Mouse (Mus musculus): ENCODE results near the gene Gm128. TPM values are rescaled to one million over a fixed set of nuclear protein-coding genes. Genes with fewer than 3 reads are reported as not detected.

Gene Gm128
- polyA plus RNA-seq, 1 experiment from 2014 or later: 0.13 TPM

- no peak overlapping the region for H3K4me2 ChIP-seq
- H3K36me3 ChIP-seq: peaks cover 47% of the 10 kb centered on the region
- H3K27ac ChIP-seq (replicated peaks): no peak overlapping the region
- 90% methylated on average over 12 of the region's 12 CpGs for WGBS
- no peaks in the 10 kb centered on the region for H3K27me3 ChIP-seq (replicated peaks)
- no peak overlapping the region for H3K9ac ChIP-seq (replicated peaks)
- ATAC-seq (ENCODE audit: low FRiP score): no peak
- H3K4me1 ChIP-seq: no peaks in the 10 kb centered on the region
- no peak overlapping the region for H3K4me3 ChIP-seq (replicated peaks)
- H3K9me3 ChIP-seq (replicated peaks): no peaks in the 10 kb centered on the region
These were observed 1.4 kb downstream of the Gm128 start for GRCm38 (mm10) chr3:95239971-95240370.

GRCm38 (mm10) chr3:95239022-95239421 lies 2.4 kb downstream of the Gm128 start:
- Histone ChIP-seq H3K36me3 (peaks cover 49% of the 10 kb centered on the region), H3K27ac (replicated peaks) (no peak overlapping the region), H3K9ac (replicated peaks) (no peak overlapping the region), H3K4me2 (no peak overlapping the region), H3K4me1 (no peaks in the 10 kb centered on the region), H3K9me3 (replicated peaks) (no peaks in the 10 kb centered on the region), H3K4me3 (replicated peaks) (no peak overlapping the region), H3K27me3 (replicated peaks) (no peaks in the 10 kb centered on the region)
- WGBS: 92% methylated on average over 6 of the region's 6 CpGs
- ATAC-seq (ENCODE audit: low FRiP score): no peak

GRCm38 (mm10) chr3:95237541-95238099 lies 3.8 kb downstream of the Gm128 start:
- 0 out of 2 replicates have a peak, but pooled peaks cover 7% of the 10 kb centered on the region for H3K4me1 ChIP-seq
- H3K36me3 ChIP-seq: peaks cover 59% of the 10 kb centered on the region
- ATAC-seq (ENCODE audit: low FRiP score): no peak
- H3K27me3 ChIP-seq (replicated peaks): no peaks in the 10 kb centered on the region
- no peak overlapping the region for H3K9ac ChIP-seq (replicated peaks)
- H3K27ac ChIP-seq (replicated peaks): no peak overlapping the region
- no peak overlapping the region for H3K4me3 ChIP-seq (replicated peaks)
- 91% methylated on average over 8 of the region's 8 CpGs for WGBS
- no peak overlapping the region for H3K4me2 ChIP-seq
- no peaks in the 10 kb centered on the region for H3K9me3 ChIP-seq (replicated peaks)

- Histone ChIP-seq H3K4me1 (peaks cover 23% of the 10 kb centered on the region), H3K4me2 (no peak overlapping the region), H3K9me3 (replicated peaks) (no peaks in the 10 kb centered on the region), H3K4me3 (replicated peaks) (no peak overlapping the region), H3K27me3 (replicated peaks) (no peaks in the 10 kb centered on the region), H3K9ac (replicated peaks) (no peak overlapping the region), H3K27ac (replicated peaks) (no peak overlapping the region), H3K36me3 (peaks cover 70% of the 10 kb centered on the region)
- 84% methylated on average over 23 of the region's 23 CpGs for WGBS
- no peak for ATAC-seq (ENCODE audit: low FRiP score)
These were observed 5.8 kb downstream of the Gm128 start for GRCm38 (mm10) chr3:95235386-95236301.

GRCm38 (mm10) chr3:95233303-95233980 lies 8.0 kb downstream of the Gm128 start:
- H3K36me3 ChIP-seq: peaks cover 67% of the 10 kb centered on the region
- no peak overlapping the region for H3K4me2 ChIP-seq
- H3K9ac ChIP-seq (replicated peaks): no peak overlapping the region
- WGBS: 71% methylated on average over 16 of the region's 16 CpGs
- no peaks in the 10 kb centered on the region for H3K9me3 ChIP-seq (replicated peaks)
- no peak overlapping the region for H3K27ac ChIP-seq (replicated peaks)
- peaks cover 37% of the 10 kb centered on the region for H3K4me1 ChIP-seq
- H3K4me3 ChIP-seq (replicated peaks): no peak overlapping the region
- no peaks in the 10 kb centered on the region for H3K27me3 ChIP-seq (replicated peaks)
- no peak for ATAC-seq (ENCODE audit: low FRiP score)

- Histone ChIP-seq H3K27ac (replicated peaks) (no peak overlapping the region), H3K9ac (replicated peaks) (no peak overlapping the region), H3K4me3 (replicated peaks) (no peak overlapping the region), H3K4me1 (peaks cover 37% of the 10 kb centered on the region), H3K27me3 (replicated peaks) (no peaks in the 10 kb centered on the region), H3K36me3 (peaks cover 60% of the 10 kb centered on the region), H3K9me3 (replicated peaks) (no peaks in the 10 kb centered on the region), H3K4me2 (no peak overlapping the region)
- whole genome bisulfite sequencing: 91% methylated on average over 7 of the region's 7 CpGs
- ATAC-seq (ENCODE audit: low FRiP score): no peak
These were observed 8.6 kb downstream of the Gm128 start for GRCm38 (mm10) chr3:95232771-95233170.

- Histone ChIP-seq H3K4me1 (peaks cover 41% of the 10 kb centered on the region), H3K36me3 (peaks cover 49% of the 10 kb centered on the region), H3K4me2 (peak within 1 kb of the TSS; percentile 86), H3K9ac (replicated peaks) (peak within 1 kb of the TSS; percentile 83; the same call in 1 of the 2 replicates), H3K27ac (replicated peaks) (peak within 1 kb of the TSS; percentile 99), H3K27me3 (replicated peaks) (no peaks in the 10 kb centered on the region), H3K9me3 (replicated peaks) (no peaks in the 10 kb centered on the region), H3K4me3 (replicated peaks) (peak within 1 kb of the TSS; percentile 80; the same call in 1 of the 2 replicates)
- WGBS: 72% methylated on average over 13 of the region's 13 CpGs
- no peak for ATAC-seq (ENCODE audit: low FRiP score)
These were observed 9.8 kb downstream of the Gm128 start, which contains the start of gene Mllt11 for GRCm38 (mm10) chr3:95231298-95232221. Gene Mllt11 (minus strand): TSS chr3:95232171.

- 35% methylated on average over 8 of the region's 8 CpGs for WGBS
- peaks cover 50% of the 10 kb centered on the region for H3K4me1 ChIP-seq
- H3K4me2 ChIP-seq: peak overlapping the region; percentile 86
- H3K27ac ChIP-seq (replicated peaks): peak overlapping the region; percentile 99
- H3K4me3 ChIP-seq (replicated peaks): peak overlapping the region; percentile 80
- no peaks in the 10 kb centered on the region for H3K9me3 ChIP-seq (replicated peaks)
- no peak for ATAC-seq (ENCODE audit: low FRiP score)
- peak overlapping the region; percentile 83 for H3K9ac ChIP-seq (replicated peaks)
- H3K27me3 ChIP-seq (replicated peaks): no peaks in the 10 kb centered on the region
- peaks cover 42% of the 10 kb centered on the region for H3K36me3 ChIP-seq
These were observed 10.7 kb downstream of the Gm128 start for GRCm38 (mm10) chr3:95230495-95231297.

- 0% methylated on average over 12 of the region's 13 CpGs for WGBS
- Histone ChIP-seq H3K9ac (replicated peaks) (peak overlapping the region; percentile 83), H3K4me2 (peak overlapping the region; percentile 86), H3K9me3 (replicated peaks) (no peaks in the 10 kb centered on the region), H3K27me3 (replicated peaks) (no peaks in the 10 kb centered on the region), H3K27ac (replicated peaks) (peak overlapping the region; percentile 99), H3K36me3 (peaks cover 42% of the 10 kb centered on the region), H3K4me3 (replicated peaks) (peak overlapping the region; percentile 80), H3K4me1 (peaks cover 57% of the 10 kb centered on the region)
- ATAC-seq (ENCODE audit: low FRiP score): no peak
These were observed 11.5 kb downstream of the Gm128 start for GRCm38 (mm10) chr3:95229781-95230494.

Data from neural tube, embryonic 15.5 days (tissue).